Mouse (Mus musculus): ENCODE results near the gene Klrg2. TPM values are rescaled to one million over a fixed set of nuclear protein-coding genes. Genes with fewer than 3 reads are reported as not detected.

Klrg2 gene
- total RNA-seq, 2 experiments from 2014 or later, result not detected

DNA sequence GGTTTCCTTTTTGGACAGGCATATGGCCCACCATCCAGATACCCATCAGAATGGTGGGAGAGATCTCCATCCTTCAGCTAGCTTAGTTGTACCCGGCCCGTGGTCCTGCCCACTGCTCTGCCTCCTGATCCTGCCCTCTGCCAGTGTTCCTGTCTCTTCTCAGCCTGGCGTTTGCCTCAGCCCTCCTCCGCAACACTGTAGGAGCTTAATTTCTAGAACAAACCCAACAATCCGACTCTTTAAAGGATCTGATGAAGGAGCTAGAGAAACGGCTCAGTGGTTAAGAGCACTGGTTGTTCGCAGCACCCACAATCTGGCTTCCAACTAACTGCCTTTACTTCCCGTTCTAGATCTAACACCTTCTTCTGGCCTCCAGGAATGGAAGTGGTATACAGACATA lies 2.6 kb downstream of the Klrg2 start:
- ATAC-seq (replicated peaks; ENCODE audit: low FRiP score, poor library complexity, severe bottlenecking), result no peak

DNA sequence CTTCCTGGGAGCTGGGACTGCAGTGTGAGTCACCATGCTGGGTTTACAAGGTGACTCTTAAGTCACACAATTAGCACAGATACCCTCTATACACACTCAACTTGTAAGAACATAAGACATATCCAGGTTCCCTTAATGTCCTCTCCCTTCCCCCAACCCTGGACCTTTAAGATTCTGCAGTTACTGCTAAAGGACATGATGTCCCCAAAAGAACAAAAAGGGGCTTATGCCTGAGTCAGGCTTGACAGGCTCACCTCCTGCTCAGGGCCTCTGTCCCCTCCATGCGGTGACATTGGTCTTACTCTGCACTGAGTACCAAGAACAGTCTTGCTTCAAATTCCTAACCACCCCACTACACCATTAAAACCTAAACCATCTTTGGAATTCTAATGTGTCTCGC lies 4.2 kb downstream of the Klrg2 start:
- no peak for ATAC-seq (replicated peaks; ENCODE audit: low FRiP score, poor library complexity, severe bottlenecking)

DNA sequence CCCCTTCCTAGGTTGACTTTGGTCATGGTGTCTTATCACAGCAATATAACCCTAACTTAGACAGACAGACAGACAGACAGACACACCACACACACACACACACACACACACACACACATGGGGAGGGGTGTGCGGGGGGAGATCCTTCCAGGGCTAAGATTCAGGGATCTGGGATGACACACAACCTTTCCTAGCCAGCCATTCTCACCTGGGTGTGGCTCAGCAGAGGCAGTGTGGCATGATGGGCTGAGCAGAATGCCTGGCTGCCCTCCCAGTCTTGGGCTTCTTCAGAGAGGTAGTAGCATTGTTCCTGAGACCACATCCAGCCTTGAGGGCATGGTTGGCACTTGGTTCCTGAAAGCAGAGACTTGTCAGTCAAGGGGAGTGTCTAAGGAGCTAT lies 7.5 kb downstream of the Klrg2 start:
- no peak for ATAC-seq (replicated peaks; ENCODE audit: low FRiP score, poor library complexity, severe bottlenecking)

DNA sequence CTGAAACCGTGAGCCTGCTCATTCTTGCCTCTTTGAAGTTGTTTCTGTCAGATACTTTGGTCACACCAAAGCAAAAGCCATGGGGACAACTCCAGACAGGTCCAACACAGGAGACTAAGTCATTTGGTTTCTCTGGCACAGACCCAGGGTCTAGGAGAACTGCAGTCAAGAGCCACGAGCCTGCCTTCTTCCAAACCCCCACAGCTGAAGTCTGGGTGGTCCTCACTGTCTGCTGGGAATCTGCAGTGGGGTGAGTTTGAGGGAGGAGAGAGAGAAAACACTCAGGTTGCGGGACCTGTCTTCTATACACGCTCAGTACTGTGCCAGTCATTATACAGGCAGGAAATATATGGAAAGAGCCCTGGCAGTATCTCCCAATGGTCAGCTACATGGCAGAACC lies 9.6 kb downstream of the Klrg2 start:
- no peak for ATAC-seq (replicated peaks; ENCODE audit: low FRiP score, poor library complexity, severe bottlenecking)

DNA sequence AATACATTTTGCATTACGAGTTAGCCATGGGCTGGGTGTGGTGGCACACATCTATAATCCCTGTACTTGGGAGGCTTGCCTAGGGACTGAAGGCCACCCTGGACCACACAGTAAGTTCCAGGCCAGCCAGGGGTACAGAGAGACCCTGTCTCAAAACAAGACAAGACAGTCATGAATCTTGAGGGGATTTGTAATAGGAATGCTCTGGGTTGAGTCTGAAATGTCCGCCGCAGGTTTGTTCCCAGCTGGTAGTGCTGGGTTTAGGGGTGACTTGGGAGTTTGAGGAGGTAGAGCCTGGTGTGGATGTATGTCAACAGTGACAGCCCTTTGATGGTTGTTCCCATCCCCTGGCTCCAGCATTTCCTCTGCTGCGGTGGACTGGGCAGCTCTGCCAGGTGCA lies 10.0 kb downstream of the Klrg2 start:
- ATAC-seq (replicated peaks; ENCODE audit: low FRiP score, poor library complexity, severe bottlenecking), result no peak

DNA sequence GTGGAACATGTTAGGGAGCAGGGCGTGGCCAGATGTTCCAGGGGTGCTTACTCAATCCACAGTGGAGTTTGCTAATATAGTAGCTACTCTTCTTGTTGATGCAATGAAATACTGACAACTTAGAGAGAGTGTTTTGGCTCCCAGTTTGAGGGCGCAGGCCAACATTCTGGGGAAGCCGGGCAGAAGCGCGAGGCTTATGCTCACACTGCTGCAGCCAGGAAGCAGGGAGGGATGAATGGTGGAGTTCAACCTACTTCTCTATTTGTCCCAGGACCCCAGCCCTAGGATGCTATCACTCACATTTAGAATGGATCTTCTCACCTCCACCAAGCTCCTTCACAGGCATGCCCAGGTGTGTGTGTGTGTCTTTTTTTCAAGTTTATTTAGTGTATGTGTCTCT lies 11.0 kb downstream of the Klrg2 start:
- ATAC-seq (replicated peaks; ENCODE audit: low FRiP score, poor library complexity, severe bottlenecking), result no peak

DNA sequence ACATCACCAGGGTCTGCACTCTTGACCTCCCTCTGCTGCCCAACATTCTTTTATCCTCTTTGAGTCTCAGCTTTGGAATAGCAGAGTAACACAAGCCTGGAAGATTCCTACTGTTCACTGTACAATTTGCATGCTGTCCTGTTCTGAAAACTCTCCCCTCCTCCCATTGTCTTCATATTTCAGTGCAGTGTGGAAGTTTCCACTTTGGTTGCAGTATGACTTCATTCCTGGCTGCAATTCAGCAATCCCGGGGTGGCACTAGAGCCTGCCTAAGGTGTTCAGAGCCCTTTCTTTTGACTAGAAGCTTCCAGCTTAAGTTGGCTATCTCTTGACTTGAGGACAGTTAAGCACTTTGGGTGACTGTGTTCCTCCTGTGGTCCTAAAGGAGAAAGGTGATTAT lies 12.6 kb downstream of the Klrg2 start:
- ATAC-seq (replicated peaks; ENCODE audit: low FRiP score, poor library complexity, severe bottlenecking), result no peak

DNA sequence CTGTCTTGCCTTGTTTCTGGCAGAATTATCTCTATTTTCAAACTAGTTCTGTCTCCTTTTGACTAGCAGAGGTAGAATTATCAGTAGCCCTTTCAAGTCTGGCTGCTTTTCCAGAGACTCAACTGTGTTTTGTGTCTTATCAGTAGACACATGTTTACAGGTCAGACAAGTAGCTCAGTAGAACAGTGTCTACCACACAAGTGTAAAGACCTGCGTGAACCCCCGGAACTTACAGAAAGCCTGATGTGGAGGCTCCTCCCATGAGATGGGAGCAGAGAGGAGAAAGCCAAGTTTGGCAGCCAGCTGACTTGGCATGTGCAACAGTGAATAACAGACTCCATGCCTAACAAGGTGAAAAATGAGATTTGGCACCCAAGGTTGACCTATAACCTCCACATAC lies 13.6 kb downstream of the Klrg2 start:
- ATAC-seq (replicated peaks; ENCODE audit: low FRiP score, poor library complexity, severe bottlenecking), result no peak

DNA sequence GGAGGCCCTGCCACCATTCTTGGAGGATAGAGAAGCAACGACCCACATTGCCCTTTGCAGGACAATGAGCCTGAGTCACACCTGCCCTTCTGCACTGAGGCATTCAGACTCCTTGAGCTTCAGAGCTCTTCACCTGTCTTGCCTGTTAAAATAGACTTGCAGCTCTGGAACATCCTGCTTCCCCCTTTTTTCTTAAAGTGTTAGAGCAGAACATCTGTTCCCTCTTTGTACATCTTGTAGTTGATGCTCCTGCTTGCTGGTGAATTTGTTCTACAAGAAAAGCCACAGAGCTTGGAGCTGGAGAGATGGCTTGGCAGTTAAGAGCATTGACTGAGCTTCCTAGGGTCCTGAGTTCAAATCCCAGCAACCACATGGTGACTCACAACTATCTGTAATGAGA lies 14.6 kb downstream of the Klrg2 start:
- no peak for ATAC-seq (replicated peaks; ENCODE audit: low FRiP score, poor library complexity, severe bottlenecking)

DNA sequence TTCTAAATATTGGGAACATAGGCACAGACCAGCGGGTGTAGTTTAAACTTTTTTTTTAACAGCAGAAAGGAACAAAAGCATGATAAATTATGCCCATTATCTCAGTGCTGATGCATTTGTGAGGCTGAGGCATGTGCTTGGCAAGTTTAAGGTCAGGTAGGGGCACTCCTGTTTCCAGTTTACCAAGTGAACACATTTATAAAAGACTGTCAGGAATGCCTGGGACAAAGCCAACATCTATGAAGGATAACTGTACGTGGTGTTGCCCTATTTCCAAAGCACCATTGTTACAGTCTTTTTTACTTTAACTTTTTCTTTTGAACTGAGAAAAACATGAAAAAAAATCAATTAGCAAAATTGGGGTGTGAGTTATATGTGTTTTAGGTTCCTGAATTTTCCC lies 27.1 kb downstream of the Klrg2 start:
- ATAC-seq (replicated peaks; ENCODE audit: low FRiP score, poor library complexity, severe bottlenecking), result no peak

DNA sequence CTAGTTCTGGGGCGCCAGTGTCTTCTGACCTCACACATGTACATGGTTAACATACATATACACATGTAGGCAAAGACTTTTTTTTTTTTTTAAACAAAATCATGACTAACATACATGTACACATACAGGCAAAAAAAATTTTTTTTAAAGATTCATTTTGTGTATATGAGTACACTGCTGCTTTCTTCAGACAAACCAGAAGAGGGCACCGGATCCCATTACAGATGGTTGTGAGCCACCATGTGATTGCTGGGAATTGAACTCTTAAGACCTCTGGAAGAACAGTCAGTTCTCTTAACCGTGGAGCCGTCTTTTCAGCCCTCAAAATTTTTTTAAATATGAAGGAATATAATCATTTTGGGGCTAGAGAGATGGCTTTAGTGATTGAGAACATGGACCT lies 39.6 kb downstream of the Klrg2 start:
- ATAC-seq (replicated peaks; ENCODE audit: low FRiP score, poor library complexity, severe bottlenecking), result no peak

DNA sequence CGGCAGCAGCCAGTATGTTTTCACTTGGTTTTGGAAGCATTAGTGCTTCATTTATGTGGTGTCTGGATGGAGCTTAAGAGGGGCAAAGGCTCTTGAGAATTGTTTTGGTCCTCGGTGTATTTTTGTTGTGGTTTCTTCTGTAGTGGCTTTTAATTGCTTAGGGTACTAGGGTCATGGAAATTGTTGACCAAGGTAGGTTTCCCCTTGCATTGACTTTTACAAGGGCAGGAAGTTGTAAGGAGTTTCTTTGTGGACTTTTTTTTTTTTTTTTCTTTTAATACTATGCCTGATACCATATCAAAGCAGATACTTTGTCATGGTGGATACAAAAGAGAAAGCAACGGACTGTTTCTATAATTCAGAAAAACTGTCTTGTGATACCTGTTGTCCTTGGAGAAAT lies 55.3 kb downstream of the Klrg2 start:
- ATAC-seq (replicated peaks; ENCODE audit: low FRiP score, poor library complexity, severe bottlenecking), result no peak

DNA sequence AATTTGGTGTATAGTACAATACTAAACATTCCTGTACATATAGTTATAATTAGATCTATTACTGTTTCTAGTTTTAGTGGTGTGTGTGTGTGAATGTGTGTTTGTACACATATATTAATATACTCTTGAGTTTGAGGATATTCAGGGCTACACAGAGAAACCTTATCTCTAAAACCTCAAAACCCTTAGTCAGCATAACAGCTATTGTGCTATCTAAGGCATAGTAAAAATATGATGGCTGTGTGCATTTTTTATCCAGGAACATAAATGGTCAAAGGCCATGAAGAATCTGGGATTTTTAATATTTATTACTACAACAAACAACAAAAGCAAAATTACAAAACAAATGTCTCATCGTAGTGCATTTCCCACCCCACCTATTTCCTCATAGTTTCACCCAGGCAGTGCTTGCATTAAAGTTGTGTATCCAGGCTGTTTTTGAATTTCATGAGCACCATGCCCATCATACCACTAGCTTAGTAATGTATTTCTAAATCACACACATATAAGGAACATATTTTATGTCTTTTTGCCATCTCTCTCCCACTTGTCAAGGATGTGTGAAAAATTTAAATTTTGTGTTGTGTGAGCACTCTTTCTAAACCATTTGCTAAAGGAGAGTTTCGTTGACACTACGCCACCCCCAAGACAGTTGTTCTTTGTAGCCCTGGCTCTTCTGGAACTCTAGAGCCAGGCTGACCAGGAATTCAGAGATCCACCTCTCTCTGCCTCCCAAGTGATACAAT lies 56.8 kb downstream of the Klrg2 start:
- ATAC-seq (replicated peaks; ENCODE audit: low FRiP score, poor library complexity, severe bottlenecking), result no peak

DNA sequence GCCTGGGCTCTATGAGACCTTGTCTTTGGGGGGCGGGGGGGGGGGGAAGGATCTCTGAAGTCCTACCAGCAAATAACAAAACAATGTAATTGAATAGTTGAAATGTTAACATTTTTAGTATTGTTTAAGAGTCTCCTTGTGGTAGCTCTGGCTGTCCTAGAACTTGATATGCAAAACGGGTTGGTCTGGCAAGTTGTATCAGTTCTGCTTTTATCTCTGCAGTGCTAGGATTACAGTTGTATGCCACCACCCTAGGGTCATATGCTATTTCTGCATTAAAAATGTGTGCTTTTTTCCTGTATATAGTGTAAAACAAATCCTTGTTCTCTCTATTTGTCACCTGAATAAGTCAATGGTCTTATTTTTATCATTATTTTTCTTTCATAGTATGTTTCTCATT lies 60.9 kb downstream of the Klrg2 start:
- no peak for ATAC-seq (replicated peaks; ENCODE audit: low FRiP score, poor library complexity, severe bottlenecking)

Other genes starting within 250 kb of the Klrg2 start
- 46.5 and 66.3 TPM in 2 replicates for gene Ubn2, start 203.3 kb downstream of the Klrg2 start, total RNA-seq (2015; ENCODE audit: low replicate concordance)
- 33.1 and 36.6 TPM in 2 replicates for gene Ubn2, start 203.3 kb downstream of the Klrg2 start, total RNA-seq (2017; ENCODE audit: low replicate concordance)
- gene Fmc1, start 103.7 kb downstream of the Klrg2 start, total RNA-seq (2015; ENCODE audit: low replicate concordance), result 26.0 and 26.7 TPM in 2 replicates
- 0.90 and 1.1 TPM in 2 replicates for gene Fmc1, start 103.7 kb downstream of the Klrg2 start, total RNA-seq (2017; ENCODE audit: low replicate concordance)
- 322 and 443 TPM in 2 replicates for gene Luc7l2, start 85.9 kb downstream of the Klrg2 start, total RNA-seq (2015; ENCODE audit: low replicate concordance)
- gene Luc7l2, start 85.9 kb downstream of the Klrg2 start, total RNA-seq (2017; ENCODE audit: low replicate concordance), result 458 and 570 TPM in 2 replicates
- not detected in 2 replicates for gene Clec2l, start 25.8 kb upstream of the Klrg2 start, total RNA-seq (2015; ENCODE audit: low replicate concordance)
- 0.39 TPM in 1 of 2 replicates, not detected in the other for gene Clec2l, start 25.8 kb upstream of the Klrg2 start, total RNA-seq (2017; ENCODE audit: low replicate concordance)
- 18.7 and 18.9 TPM in 2 replicates for gene Tbxas1, start 238.2 kb upstream of the Klrg2 start, total RNA-seq (2015; ENCODE audit: low replicate concordance)
- gene Tbxas1, start 238.2 kb upstream of the Klrg2 start, total RNA-seq (2017; ENCODE audit: low replicate concordance), result 18.6 and 48.0 TPM in 2 replicates
- gene Hipk2, start 238.9 kb upstream of the Klrg2 start, total RNA-seq (2015; ENCODE audit: low replicate concordance), result 274 and 280 TPM in 2 replicates
- 160 and 174 TPM in 2 replicates for gene Hipk2, start 238.9 kb upstream of the Klrg2 start, total RNA-seq (2017; ENCODE audit: low replicate concordance)